Mouse (Mus musculus) layer of hippocampus, postnatal 14 days (tissue): ENCODE measurements around the gene Fhl3. TPM values are rescaled to one million over a fixed set of nuclear protein-coding genes. Genes with fewer than 3 reads are reported as not detected.

Experiments
- DNase-seq, 2 experiments: peaks; one replicate each; pipeline ENCODE4 v3.0.0; 2021 to 2022; ENCODE audit warnings: low spot score in 2 of 2, mixed read lengths in 1 of 2
- long read RNA-seq, 2 experiments: library from polyadenylated mRNA; stranded (forward); transcript quantifications; one replicate each; pipeline ENCODE4 v2.0.0; 2021
- total RNA-seq, 2 experiments: library from RNA; stranded (reverse); gene quantifications; 2 replicates each; pipeline ENCODE4 v1.2.3; 2021

Gene Fhl3
- 1 to 10 TPM; 4.5 to 4.9 TPM for total RNA-seq
- long read RNA-seq, experiment 1, partial matches to known transcripts: 0 of 1 reads
- long read RNA-seq, experiment 1, other reads (novel, unspliced or antisense): 1 of 1 reads
- long read RNA-seq, experiment 2: 0 reads

- DNase-seq: no peak
Measured at GRCm38 (mm10) chr4:124700248-124700971, at the start of gene Fhl3. Gene Fhl3 (plus strand): TSS chr4:124700701.

GRCm38 (mm10) chr4:124652886-124653285 lies 47.6 kb upstream of the Fhl3 start:
- no peak for DNase-seq

GRCm38 (mm10) chr4:124656518-124656853 lies 44.0 kb upstream of the Fhl3 start, which contains the start of gene Pou3f1:
Gene Pou3f1 (plus strand): TSS chr4:124656807.
- no peak for DNase-seq

DNA sequence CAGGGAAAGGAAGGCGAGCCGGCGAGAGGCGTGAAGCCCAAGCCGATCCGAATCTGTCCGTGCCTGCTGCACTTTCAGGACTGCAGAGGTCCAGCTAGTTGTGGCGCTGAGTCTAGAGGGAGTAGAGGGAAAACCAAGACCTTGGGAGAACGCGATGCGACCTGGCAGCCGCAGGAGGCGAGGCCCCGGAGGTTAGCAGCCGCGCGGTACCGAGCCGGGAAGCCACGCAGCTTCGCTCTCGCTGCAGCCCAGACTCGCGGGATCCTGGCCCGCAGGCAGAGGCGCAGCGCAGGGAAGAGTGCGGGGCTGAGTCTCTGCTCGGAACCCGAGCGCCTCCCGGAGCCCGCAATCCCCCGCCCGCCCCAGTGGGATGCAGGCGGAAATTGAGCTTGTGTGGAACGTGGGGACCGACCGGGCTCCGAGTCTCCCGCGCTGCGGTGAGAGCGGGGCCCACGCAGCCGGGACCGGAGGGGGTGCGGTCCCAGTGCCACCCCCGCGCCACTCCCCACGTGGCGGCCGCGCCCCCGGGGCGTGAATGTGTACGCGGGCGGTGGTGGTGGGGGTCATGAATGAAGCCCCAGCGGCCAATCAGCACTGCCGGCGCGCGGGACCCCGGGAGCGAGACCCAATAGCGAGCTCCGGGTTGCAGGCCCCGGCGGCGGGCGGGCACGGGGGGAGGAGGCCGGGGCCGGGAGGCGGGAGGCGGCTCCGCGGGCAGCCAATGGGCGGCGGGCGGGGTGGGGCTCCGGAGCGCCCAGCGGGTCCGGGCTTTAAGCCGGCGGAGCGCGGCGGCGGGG lies 43.4 kb upstream of the Fhl3 start:
- peak; percentile 79 to 92 for DNase-seq

GRCm38 (mm10) chr4:124657781-124658180 lies 42.7 kb upstream of the Fhl3 start:
- no peak for DNase-seq

- DNase-seq: no peak
Measured at GRCm38 (mm10) chr4:124658412-124658851, 42.1 kb upstream of the Fhl3 start.

DNA sequence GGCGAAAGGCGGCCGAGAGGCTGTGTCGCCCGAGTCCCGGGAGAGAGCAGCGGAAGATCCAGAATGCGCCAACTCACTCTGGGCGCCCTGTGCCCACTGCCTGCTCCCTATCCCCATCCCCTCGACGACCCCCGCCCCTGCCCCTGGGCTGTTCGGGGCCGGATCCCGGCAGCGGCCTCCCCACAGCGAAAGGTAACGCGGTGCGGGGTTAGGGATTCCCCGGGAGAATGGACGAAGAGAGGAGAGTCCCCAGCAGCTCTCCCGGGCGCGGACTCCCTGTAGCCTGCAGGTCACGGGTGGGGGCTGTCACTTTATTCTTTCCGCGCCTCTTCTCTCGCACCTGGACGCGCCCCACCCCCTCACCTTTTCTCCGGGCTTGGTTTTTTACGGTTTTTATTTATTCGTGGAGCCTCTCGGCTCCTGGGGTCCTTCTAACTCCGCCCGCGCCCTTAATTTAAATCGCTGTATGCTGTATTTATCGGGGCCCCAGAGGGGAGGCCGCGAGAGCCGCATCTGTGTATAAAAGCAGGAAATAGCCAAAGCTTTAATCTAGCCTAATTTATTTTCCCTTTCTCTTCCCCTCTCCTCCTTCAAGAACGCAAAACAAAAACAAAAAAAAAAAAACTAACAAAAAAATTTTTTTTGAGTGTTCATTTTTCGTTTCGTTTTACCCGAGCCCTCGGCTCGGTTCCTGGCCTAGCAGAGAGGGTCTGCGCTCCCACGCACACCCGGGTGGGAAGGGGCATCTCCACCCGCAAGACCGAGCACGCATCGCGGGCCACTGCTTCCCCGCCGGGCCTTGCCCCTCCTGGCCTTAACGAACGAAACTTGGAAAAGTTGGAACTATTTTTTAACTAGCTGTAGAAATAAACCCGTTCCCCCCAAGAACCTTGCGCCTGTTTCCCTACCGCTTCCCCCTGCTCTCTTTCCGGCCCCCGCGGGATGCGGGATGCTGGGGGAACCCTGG lies 41.0 kb upstream of the Fhl3 start:
- DNase-seq: no peak

DNA sequence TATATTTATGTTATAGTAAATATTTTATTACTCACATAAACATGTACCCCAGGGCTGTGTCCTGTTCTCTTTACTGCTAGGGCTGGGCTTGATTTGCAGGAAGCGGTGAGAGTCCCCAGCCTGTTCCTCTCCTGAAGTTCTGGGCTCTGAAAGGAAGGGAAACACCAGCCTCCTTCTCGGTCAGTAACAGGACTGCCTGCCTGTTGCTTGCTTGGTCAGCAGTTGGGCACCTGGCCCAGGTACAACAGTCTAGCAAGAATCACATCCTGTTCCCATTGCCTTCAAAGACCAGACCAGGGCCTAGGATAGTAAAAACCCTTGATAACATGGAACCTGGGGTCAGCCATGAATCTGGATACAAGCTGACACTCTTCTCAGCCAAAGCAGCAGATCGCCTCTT lies 39.9 kb upstream of the Fhl3 start:
- DNase-seq: no peak

DNA sequence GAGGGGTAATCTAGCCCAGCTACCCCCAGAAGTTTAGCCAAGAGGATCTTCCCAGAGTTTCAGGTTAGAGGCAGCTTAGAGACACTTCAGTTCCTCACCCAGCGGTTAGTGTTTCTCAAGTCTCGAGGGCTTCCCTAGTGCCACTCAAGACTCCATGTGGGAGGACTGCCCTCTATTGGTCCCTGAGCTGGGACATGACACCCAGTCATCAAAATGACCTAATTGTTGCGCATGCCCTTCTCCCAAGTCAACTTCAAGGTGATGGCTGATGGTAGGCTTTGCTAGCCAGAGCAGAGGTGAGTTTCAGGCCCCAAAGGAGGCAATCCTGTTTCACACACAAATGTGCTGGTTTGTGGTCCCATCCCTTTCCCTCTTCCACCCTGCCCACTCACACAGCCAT lies 37.5 kb upstream of the Fhl3 start:
- DNase-seq: no peak

- DNase-seq: no peak
Measured at GRCm38 (mm10) chr4:124664185-124664584, 36.3 kb upstream of the Fhl3 start.

GRCm38 (mm10) chr4:124664604-124665003 lies 35.9 kb upstream of the Fhl3 start:
- DNase-seq: no peak

- no peak for DNase-seq
Measured at GRCm38 (mm10) chr4:124667476-124668033, 32.9 kb upstream of the Fhl3 start.

GRCm38 (mm10) chr4:124668078-124668477 lies 32.4 kb upstream of the Fhl3 start:
- DNase-seq: no peak

DNA sequence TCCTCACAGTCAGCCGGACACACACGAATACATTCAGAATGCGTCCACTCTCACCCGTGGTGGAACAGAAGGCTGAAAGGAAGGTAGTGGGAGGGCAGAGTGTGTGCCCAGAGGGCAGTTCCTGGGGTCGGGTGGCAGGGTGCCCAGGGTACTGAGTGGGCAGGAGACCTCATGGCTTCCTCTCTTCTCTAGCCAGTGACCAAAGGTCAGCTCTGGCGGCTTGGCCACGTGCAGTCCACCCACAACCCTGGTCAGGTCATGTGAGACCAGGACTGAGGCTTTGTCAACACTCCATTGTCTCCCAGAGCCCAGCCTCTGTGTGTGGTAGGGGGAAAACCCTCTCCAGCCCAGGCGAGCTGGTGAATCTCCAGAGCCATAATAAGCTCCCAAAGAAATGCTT lies 30.3 kb upstream of the Fhl3 start:
- DNase-seq: no peak

GRCm38 (mm10) chr4:124671583-124671982 lies 28.9 kb upstream of the Fhl3 start:
- DNase-seq: no peak

DNA sequence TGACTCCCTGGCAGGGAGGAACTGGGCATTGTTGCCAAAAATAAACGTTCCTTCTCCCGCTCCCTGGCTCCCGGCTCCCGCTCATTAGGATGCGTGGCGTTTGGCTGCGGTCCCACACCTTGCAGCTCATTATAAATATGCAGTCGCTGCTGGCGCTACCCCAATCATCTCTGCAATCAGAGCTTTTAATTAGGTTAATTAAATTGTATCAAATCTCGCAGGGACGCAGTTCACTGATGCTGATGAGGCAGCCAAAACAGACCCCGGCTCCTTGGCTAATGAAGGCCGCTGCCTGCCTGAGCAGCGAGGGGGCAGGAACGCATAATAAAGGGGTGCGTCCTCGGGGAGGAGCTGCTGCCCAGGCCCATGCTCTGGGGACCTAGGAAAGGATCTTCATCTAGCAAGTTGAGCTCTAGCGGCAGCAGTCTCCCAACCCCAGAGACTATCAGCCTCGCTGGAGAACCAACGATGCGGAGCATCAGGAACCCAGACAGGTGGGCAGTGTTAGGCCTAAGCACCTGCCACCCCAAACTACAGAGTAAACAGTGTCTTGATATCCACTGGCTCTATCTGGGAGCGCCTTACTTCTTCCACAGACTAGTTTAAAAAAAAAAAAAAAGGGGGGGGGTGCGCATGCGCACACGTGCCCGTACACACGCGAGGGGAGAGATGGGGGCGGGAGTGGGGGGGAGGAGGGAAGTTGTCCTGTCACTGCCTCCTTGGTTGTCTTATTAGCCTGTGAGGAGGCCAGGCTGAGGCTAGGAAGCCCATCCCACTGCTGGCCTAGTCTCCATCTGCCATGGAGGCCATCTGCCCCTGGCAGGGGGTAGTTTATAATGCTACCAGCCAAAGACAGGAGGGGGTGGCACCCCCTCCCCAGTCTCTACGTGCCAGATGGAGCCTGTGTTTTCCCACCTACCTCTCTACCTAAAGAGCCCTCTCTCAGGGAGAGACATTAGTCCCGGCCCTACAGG lies 27.9 kb upstream of the Fhl3 start:
- peak in 1 of 2 experiments; percentile 74 for DNase-seq

- DNase-seq: no peak
Measured at GRCm38 (mm10) chr4:124674334-124675032, 26.0 kb upstream of the Fhl3 start.

GRCm38 (mm10) chr4:124675037-124675436 lies 25.5 kb upstream of the Fhl3 start:
- DNase-seq: peak in 1 of 2 experiments; percentile 71

DNA sequence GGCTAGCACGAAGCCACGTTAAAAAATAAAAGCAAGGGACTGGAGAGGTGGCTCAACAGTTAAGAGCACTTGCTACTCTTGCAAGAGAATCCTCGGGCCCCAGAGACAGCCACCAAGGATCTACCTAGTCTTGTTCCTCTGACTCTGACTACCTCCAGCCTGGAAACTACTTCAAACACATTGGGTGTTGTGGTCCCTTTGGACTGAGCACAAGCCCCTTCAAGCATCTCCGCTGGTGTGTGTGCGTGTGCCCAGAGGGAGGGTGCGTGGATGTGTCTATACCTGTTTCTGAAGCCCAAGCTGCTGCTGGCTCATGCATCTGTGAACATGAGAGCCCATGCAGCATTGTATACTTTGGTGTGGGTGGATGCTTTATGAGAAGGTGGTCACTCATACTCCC lies 24.5 kb upstream of the Fhl3 start:
- no peak for DNase-seq
